Mouse (Mus musculus): Measurements from ENCODE around the gene Slco2a1.

Gene Slco2a1

GRCm38 (mm10) chr9:102988462-102988861 lies at the start of gene Slco2a1:
Gene Slco2a1, plus strand, starts transcription at chr9:102988712.
- DNase-seq: no peak

GRCm38 (mm10) chr9:102942221-102942620 lies 46.3 kb upstream of the Slco2a1 start:
- no peak for DNase-seq

GRCm38 (mm10) chr9:102944891-102945290 lies 43.6 kb upstream of the Slco2a1 start:
- no peak for DNase-seq

GRCm38 (mm10) chr9:102946469-102947015 lies 42.0 kb upstream of the Slco2a1 start:
- DNase-seq: no peak

GRCm38 (mm10) chr9:102948706-102949105 lies 39.8 kb upstream of the Slco2a1 start:
- DNase-seq: no peak

GRCm38 (mm10) chr9:102951091-102951994 lies 37.2 kb upstream of the Slco2a1 start:
- no peak for DNase-seq

GRCm38 (mm10) chr9:102955866-102956265 lies 32.6 kb upstream of the Slco2a1 start:
- DNase-seq: no peak

GRCm38 (mm10) chr9:102958703-102959102 lies 29.8 kb upstream of the Slco2a1 start:
- no peak for DNase-seq

- DNase-seq: no peak
These were observed 27.0 kb upstream of the Slco2a1 start for GRCm38 (mm10) chr9:102961356-102962092.

- no peak for DNase-seq
These were observed 26.3 kb upstream of the Slco2a1 start for GRCm38 (mm10) chr9:102962093-102962788.

- DNase-seq: no peak
These were observed 25.2 kb upstream of the Slco2a1 start for GRCm38 (mm10) chr9:102963321-102963720.

- DNase-seq: no peak
These were observed 23.9 kb upstream of the Slco2a1 start for GRCm38 (mm10) chr9:102964644-102965043.

GRCm38 (mm10) chr9:102972393-102973050 lies 16.0 kb upstream of the Slco2a1 start:
- no peak for DNase-seq

GRCm38 (mm10) chr9:102975887-102976286 lies 12.6 kb upstream of the Slco2a1 start:
- no peak for DNase-seq

GRCm38 (mm10) chr9:102977090-102977489 lies 11.4 kb upstream of the Slco2a1 start:
- DNase-seq: no peak

- no peak for DNase-seq
These were observed 10.6 kb upstream of the Slco2a1 start for GRCm38 (mm10) chr9:102977791-102978492.

- no peak for DNase-seq
These were observed 9.4 kb upstream of the Slco2a1 start for GRCm38 (mm10) chr9:102979011-102979700.

GRCm38 (mm10) chr9:102979956-102980355 lies 8.6 kb upstream of the Slco2a1 start:
- DNase-seq: no peak

GRCm38 (mm10) chr9:102980420-102980819 lies 8.1 kb upstream of the Slco2a1 start:
- no peak for DNase-seq

GRCm38 (mm10) chr9:102981791-102982190 lies 6.7 kb upstream of the Slco2a1 start:
- no peak for DNase-seq

- no peak for DNase-seq
These were observed 6.1 kb upstream of the Slco2a1 start for GRCm38 (mm10) chr9:102982376-102982775.

All from cerebellum, adult 11 months (tissue).